Mouse (Mus musculus) G1E (cell line): ENCODE results near the gene Foxn1.

ENCODE experiments used
- CTCF ChIP-seq: IDR thresholded peaks from 2 replicates; pipeline ENCODE4 v1.5.1; 2012; ENCODE audit warnings: low read depth, low read length, inconsistent platforms, mixed read lengths
- GATA2 ChIP-seq: IDR thresholded peaks from 2 replicates; pipeline ENCODE4 v1.6.1; 2012; ENCODE audit warnings: low read depth, low read length, inconsistent platforms, borderline replicate concordance

GRCm38 (mm10) chr11:78422055-78422819 lies 35.9 kb upstream of the Foxn1 start, which contains the start of gene Slc13a2:
- TF ChIP-seq CTCF: no peak
- no peak for TF ChIP-seq GATA2
